Mouse (Mus musculus): Measurements from ENCODE around the gene Ccdc8.

Gene Ccdc8

GRCm38 (mm10) chr7:17015381-17015780, 22.9 kb downstream of the Ccdc8 start:
- DNase-seq, result no peak

DNA sequence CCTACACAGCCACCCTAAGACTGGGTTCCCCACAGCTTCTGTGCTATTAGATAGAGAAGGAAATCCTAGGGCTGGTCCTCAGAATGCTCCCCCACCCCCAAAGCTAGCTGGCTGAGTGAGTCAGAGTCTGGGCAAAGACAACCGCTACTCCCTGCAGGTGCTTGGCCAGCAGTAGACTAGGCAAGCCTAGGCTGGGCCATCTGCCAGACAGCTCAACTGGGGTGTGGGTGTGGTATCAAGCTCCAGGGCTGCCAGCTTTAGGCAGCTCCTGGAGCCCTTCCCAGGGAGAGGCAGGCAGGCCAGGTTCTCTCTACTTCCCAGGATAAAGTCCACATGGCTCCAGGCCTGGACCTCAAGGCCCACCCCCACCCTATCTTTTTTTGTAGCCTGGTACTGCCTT, 24.5 kb downstream of the Ccdc8 start:
- DNase-seq, result no peak

DNA sequence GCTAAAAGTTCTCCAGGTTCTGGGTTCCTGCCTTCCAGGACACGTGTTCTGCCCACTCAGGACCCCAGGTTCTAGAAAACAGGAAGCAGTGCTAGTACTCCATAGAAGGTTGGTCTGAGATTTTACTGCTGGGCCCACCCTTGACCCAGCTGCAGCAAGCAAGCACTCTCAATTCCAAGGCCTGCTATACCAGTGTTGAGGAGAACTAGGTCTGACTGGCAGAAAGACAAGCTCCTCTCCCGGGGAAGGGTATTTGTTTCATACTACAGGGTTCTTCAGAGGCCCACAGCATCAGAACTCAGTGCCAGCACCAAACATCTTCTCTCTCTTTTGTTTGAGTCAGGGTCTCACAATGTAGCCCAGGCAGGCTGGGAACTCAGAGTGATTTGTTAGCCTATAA, 25.4 kb downstream of the Ccdc8 start:
- no peak for DNase-seq

GRCm38 (mm10) chr7:17019426-17020166, 27.1 kb downstream of the Ccdc8 start:
- DNase-seq, result no peak

DNA sequence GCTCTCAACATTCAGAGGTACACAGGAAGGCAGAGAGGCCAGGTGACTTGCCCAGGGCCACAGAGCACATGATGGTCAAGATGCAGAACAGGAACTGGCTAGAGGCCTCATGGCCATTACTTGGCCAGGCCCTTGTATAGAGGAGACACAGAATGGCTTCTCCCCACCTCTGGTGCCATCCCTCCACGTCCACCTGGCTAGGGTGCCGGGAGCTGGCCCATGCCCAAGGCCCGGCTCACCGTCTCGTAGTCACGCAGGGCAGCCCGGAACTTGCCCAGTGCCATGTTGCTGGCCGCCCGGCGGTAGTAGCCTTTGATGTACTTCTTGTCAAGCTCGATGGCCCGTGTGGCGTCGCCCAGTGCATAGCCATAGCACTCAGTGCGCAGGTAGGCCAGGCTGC, 29.7 kb downstream of the Ccdc8 start:
- DNase-seq, result no peak

DNA sequence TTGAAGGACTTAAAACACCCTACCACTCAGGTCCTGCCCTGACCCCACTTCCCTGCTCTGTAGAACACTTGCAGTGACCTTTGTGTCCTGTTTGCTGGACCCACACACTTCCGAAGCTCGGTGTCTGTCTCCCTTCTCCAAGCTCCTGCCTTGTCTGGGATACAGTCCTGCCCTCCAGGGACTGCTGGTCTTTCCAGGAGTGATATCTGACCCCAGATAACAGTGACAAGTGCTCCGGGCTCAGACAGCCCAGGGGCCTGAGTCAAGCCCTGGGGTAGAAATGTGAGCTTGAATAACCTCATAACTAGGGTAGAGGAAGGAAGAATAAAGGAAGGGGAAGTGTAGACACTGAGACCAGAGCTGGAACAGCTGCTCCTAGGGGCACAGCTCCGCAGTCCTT, 31.2 kb downstream of the Ccdc8 start:
- no peak for DNase-seq

DNA sequence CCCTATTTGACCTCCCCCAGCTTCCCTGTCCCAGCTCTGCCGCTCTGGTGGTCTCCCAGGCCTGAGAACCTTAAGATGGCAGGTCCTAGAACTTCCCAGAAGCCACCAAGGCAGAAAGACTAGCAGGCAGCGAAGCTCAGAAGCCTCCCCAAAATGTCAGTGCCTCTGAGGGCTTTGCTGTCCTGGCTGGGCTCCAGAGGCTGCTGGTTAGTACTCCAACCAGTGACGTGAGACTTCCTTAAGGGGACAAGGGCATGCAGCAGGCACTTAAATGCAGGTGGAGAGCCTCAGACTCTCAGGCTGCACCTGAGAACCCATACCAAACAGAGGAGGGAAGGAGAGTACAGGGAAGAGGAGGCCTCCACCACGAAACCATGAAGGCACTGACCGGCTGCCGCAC, 31.6 kb downstream of the Ccdc8 start:
- DNase-seq, result no peak

- DNase-seq, result no peak
Observed at GRCm38 (mm10) chr7:17024814-17025504, 32.5 kb downstream of the Ccdc8 start.

GRCm38 (mm10) chr7:17025505-17025894, 33.0 kb downstream of the Ccdc8 start:
- no peak for DNase-seq

- DNase-seq, result no peak
Observed at GRCm38 (mm10) chr7:17025896-17026622, 33.6 kb downstream of the Ccdc8 start.

GRCm38 (mm10) chr7:17026710-17027587, 34.4 kb downstream of the Ccdc8 start:
- peak; percentile 84 for DNase-seq

DNA sequence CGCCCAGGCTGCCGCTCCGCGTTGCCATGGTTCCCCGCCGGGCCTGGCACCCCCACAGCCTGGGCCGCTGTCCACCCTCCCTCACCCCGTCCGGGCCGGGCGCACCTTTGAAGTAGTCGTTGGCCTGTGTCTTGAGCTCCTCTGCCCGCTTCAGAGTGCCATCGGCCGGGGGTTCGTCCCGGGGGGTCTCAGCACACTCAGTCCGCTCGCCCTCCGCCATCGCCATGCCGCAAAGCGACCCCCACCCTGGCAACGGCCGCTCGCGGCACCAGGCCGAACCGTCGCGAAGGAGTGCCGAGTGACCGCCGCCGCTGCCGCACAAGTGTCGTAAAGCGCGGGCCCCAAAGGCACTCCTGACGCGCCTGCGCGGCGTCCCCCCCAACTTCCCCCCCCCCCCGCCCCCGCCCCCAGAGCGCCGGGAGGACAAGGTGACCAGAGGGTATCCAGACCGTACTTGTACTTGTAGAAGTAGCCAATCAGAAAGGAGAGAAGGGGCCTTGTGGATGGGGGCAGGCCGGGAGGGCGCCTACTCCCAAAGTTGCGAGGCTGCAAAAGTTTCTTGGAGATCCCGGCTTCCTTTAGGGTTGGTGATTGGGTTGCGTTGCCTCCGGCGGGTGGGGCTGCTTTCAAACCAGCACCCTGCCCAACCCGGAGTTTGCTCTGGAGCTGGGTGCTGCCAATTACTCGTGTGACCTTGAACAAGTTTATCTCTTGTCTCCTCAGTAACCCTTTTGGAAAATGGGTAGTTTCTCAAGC, 35.3 kb downstream of the Ccdc8 start, which contains the start of gene Ppp5c:
Gene Ppp5c (minus strand): TSS at position 337 of the 756 bp plus-strand sequence.
- DNase-seq, result peak; percentile 97

DNA sequence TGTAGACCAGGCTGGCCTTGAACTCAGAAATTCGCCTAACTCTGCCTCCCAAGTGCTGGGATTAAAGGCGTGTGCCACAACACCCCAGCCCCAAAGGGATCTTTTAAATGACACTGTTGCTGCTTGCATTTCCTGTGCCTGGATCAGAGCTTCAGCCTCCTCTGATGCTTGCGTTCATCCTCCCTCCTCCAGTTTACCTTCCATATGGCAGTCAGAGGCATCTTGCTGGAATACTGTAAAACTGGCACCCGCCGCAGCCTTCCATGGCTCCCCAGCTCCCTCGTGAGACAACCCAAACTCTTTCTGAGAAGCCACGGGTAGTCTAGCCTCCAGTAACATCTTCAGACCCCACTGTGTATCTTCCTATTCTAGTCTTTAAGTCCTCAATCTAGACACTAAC, 36.4 kb downstream of the Ccdc8 start:
- DNase-seq, result no peak

DNA sequence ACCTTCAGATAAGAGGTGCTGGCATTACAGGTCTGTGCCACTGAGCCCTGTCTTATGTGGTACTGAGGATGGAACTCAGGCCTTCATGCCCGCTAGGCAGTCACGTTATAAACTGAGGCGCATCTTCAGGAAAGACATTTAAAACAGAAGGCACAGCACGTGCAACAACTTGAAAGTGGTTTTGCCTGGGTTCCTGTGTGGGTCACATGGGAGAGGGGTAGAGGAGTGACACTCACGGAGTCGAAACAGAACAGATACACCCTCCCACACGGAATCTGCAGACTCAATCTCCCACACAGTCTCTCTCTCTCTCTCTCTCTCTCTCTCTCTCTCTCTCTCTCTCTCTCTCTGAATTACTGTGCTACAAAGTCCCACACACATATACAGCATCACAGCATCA, 37.7 kb downstream of the Ccdc8 start:
- DNase-seq, result no peak

- no peak for DNase-seq
Observed at GRCm38 (mm10) chr7:17038018-17038695, 45.6 kb downstream of the Ccdc8 start.

DNA sequence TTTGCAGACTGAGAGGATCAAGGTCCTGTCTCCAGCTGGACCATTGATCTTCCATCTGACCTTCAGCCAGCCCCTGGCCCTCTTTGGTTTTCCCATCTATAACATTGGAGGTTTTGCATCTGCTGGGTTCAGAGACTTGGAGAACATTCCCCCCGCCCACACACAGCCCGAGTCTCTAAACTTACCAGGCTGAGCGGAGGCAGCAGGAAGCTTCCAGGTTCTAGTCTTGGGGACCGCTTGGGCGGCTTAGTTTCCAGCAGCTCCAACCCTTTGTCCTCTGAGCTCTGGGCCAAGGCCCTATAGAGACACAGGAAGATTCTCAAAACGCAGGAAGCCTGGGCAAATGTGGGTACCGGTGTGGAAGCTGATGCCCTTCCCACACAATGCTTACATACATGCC, 46.9 kb downstream of the Ccdc8 start:
- DNase-seq, result no peak

DNA sequence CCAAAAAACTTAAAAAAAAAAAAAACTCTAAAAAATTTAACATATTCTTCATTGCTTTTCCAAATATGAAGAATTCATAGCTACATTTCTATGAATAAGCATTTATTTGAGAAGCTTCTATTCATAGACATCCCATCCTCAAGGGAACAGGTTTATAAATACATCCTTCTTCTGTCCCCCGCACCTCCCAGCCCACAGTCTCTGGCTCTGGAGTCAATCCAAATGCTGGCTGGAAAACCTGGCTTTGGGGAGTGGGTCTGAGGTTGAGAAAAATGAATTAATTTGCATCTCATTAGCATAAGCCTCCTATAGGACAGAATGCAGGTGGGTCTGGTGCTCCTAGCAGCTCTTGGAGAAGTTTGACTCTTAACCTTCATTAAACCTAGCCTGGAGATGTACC, 53.2 kb downstream of the Ccdc8 start:
- DNase-seq, result no peak
